Mouse (Mus musculus) mouse embryonic stem cell (cell line): ENCODE measurements around the gene Abca8b.
"Not testable (repeated sequence)": the region's sequence is repeated elsewhere in the genome, so short reads cannot be mapped to it uniquely, and the experiment has no call there.

Experiments
- in situ Hi-C, 2 experiments: fragments of 300-500 bp; cut with MboI; formaldehyde crosslinking; loops; 1 replicate in 1 of 2; 3 replicates in 1 of 2; pipeline ENCODE4 v1.14.3; 2019 to 2020; ENCODE audit warnings: low sequenced_read_pairs in 2 of 2, low pct_unique_long_range_greater_than_20kb in 1 of 2, mixed read lengths in 1 of 2; ENCODE audit not compliant: unreplicated experiment in 1 of 2

Gene Abca8b

GRCm38 (mm10) chr11:109995624-109996023, at the start of gene Abca8b:
Gene Abca8b (minus strand): TSS chr11:109995845.
- in situ Hi-C loops: no loop called here

DNA sequence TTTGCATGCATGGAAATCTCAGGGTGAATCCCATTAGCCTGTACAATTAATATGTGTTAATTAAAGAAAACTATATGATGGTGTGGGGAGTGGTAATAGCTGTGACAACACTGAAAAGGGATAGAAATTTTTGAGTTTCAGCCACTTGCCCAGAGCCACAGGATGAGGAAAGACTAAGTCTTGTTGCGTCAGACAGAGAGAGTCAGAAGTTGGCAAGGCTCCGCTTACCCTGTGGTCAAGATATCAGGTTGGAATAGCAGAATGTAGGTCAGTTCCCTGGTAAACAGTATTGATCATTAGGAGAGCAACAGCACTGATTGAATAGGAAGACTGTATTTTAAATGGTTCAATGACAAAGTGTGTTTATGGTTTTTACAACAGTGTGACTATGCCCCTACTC, 42.1 kb upstream of the Abca8b start:
- in situ Hi-C loops: no loop called here

- in situ Hi-C loops: no loop called here
These were observed 33.5 kb upstream of the Abca8b start for GRCm38 (mm10) chr11:110028913-110029695.

DNA sequence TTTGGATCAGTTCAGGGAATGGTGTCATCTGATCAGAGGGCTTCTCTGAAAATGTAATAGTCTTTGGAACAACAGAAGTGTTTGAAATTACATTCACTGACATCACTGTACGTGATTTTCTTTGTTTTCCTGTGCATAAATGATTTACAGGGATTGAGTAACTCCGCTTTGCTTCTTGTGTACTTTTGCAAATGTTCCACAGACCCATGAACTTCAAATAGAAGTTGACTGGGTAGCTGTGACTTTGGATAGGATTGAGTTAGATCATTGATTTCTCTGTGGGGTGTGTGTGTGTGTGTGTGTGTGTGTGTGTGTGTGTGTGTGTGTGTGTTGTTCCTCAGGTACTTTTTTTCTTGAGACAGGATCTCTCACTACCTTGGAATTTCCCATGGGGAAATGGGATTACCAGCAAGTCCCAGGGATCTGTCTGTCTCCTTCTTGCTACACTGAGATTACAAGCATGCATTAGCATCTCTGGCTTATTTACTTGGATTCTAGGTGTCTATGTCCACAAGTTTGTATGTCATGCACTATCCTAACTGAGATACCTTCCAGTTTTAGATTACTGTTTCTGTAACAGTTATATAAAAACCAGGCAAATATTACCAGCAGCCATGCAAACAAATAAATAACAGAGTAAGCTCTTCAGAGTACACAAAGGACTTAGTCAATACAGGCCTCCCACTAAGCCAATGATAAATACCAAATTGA, 15.3 kb upstream of the Abca8b start:
- in situ Hi-C loops: no loop called here

DNA sequence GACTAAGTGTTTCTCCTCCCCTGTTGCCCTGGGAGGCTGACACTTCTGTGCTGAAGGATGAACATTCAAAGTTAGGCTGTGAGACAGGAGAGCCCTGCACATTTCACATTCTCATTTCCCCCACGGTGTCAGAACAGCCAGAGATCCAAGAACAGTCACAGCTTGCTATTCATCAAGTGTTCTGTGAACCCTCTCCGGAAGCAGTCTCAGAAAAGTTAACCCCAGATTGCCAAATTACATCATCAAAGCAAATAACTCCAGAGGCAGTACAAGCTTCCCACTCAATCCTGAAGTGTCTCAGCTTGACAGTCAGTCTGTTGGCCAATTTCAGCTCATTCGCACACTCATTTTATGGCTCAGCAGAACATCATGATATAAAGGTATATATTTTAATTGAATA, 632 bp downstream of the Abca8b start:
- in situ Hi-C loops: no loop called here

DNA sequence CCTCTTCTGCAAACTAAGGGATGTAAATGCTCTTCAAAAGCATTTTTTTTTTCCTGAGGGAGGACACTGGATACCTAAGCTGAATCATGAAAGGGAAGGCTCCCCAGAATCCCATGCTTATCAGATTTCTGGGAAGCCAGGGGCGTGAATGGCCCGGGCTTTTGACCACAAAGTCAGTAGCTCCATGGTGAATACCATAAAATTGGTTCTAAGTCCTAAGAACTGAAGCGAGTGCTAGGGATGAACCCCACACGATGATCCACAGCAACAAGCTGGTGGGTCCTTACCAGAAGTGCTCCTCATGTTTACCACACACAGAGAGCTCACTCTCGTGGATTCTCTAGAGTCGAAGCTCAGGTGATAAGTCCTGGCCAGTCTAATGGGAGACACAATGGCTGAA, 1.6 kb downstream of the Abca8b start:
- in situ Hi-C loops: no loop called here

DNA sequence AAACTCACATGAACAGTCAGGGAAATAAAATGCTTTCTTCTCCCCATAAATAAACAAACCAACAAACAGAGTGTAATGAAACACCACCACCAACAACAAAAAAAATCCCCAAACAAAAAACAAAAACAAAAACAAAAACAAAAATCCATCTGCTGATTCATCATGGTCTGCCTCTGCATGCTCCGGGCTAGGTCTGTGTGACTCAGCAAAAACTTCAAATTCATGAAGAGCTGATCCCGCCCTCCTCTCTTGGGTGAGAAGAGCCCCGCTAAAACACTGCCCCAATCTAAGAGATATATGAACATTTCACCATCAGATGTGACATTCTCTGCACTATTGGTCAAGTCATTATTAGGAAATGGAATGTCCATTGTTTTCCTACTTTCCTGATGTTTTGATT, 4.4 kb downstream of the Abca8b start:
- in situ Hi-C loops: no loop called here

DNA sequence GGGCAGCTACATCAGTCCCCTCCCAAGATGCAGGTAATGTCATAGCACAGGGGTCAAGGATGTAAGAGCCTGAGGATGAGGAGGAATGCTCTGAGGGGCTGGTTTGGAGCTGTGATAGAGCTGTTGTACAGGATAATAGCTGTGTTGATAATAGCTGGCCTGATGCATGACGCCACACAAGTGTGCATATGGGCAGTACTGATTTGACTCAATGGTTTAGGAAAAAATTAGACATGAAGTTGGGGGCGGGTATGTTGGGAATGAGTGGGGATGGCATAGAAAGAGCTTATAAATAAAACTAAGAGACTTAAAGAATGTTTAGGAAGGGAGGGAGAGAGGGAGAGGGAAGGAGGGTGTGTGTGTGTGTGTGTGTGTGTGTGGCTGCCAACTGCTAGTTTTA, 5.4 kb downstream of the Abca8b start:
- in situ Hi-C loops: no loop called here

DNA sequence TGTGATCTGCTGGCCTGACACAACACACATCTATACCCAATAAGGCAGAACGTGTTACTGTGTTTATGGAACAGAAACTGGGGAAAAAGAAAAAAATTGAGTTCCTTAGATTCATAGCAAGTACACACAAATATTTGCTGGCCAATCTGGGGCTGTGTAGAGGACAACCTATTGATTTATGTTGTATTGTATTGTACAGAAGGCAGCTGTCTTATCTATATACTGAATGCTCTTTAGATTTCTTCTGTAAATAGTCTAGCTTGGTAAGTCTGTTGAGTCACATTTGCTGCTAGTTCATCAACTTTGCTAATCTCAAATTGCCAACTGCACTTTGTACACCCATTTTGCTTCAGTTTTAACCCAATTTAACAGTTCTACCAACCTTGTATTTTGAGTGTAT, 7.5 kb downstream of the Abca8b start:
- in situ Hi-C loops: no loop called here

DNA sequence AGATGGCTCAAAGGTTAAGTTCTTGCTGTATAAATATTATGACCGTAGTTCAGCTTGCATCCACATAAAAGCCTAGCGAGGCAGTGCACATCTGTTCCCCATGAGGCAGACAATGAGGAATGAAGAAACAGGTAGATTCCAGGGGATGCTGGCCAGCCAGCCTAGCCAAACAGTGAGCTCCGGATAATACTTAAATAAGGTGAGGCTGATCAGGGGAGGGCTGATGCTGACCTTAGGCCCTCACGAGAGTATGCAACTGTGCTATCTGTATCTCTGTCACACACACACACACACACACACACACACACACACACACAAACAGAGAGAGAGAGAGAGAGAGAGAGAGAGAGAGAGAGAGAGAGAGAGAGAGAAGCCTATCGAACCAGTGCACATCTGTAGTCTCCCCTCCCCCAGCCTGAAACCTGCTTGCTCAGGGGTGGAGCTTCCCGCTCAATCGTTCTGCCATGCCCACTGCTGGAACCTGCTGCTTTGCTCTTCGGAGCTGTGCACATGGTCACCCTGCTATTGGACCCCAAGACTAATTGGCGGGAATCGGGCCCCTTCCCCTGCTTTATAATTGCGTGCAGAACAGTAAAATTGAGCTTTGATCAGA, 8.1 kb downstream of the Abca8b start:
- in situ Hi-C loops: not testable (repeated sequence)

DNA sequence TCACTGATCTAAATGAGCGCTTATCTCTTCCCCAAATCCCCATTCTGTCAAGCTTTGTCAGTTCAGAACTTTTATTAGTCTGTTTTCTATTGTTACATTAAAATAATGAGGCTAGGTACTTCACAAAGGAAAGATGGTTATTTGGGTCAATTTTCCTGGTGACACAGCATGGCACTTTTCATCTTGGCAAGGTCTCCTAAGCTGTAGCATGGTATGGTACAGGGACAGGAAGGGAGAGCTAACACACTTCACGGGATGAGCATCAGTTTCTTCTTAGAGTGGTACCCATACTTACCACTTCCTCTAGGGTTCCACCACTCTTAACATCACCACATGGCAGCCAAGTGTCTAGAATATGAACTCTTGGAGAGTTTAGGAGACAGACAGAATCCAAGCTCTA, 13.8 kb downstream of the Abca8b start:
- in situ Hi-C loops: no loop called here

DNA sequence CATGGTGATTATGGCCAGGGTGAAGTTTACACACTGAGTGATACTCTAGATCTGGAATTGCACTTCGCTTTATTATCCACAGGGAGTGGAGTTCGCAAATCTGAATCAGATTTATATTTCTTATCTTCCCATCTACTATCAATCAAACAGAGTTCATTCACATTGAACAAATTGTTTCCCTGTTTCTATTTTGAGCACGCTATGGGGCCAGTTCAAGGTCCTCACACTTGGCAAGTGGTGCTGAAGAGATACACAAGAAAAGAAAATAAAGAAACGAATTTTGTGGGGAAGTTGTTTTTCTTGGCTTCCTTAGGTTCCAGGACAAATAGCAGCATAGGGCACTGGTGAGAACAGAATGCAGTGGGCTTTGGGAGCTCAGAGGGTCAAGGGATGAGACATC, 25.1 kb downstream of the Abca8b start:
- in situ Hi-C loops: no loop called here

GRCm38 (mm10) chr11:109961495-109962492, 33.9 kb downstream of the Abca8b start:
- in situ Hi-C loops: no loop called here

- in situ Hi-C loops: loop anchor here in 1 of 2 experiments (10.0 kb wide), 1 partner anchor 310 kb away; no protein-coding TSS in a partner anchor
These were observed 40.5 kb downstream of the Abca8b start for GRCm38 (mm10) chr11:109955185-109955584.

- in situ Hi-C loops: no loop called here
These were observed 58.7 kb downstream of the Abca8b start for GRCm38 (mm10) chr11:109936915-109937314.

- in situ Hi-C loops: not testable (repeated sequence)
These were observed 62.4 kb downstream of the Abca8b start for GRCm38 (mm10) chr11:109933207-109933606.

DNA sequence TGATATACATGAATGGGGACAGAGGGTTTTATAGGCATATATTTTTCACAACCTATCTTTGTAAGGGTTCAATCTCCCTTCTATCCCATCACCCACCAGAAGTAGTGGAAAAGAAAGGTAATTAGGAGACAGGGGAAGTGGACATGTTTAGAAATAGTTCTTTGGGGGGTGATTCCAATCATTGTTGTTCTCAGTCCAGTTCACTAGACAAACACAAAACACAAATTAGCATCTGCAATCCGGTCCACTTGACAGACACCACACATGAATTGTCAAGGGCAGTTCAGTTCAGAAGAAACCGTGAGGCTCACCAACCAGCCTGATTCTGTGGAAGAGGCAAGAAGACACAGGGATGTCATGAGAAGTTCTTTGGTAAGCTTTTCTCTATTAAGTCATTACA, 67.2 kb downstream of the Abca8b start:
- in situ Hi-C loops: no loop called here
